Mouse (Mus musculus) small intestine, adult 2 months (tissue): ENCODE data around the gene Mybph.

Source experiments
- CTCF ChIP-seq: fragments of 200-500 bp; IDR thresholded peaks from 2 replicates; pipeline ENCODE4 v1.5.1; 2012; ENCODE audit warnings: low read depth, mild to moderate bottlenecking, control low read depth, inconsistent platforms, low read length, moderate library complexity, mixed read lengths; ENCODE audit not compliant: insufficient replicate concordance, insufficient read length; ENCODE audit errors: extremely low read depth
- POLR2A ChIP-seq: fragments of 200-500 bp; IDR thresholded peaks from 2 replicates; pipeline ENCODE4 v1.6.1; 2012; ENCODE audit warnings: low read depth, mild to moderate bottlenecking, control low read depth, inconsistent platforms, low read length, moderate library complexity

DNA sequence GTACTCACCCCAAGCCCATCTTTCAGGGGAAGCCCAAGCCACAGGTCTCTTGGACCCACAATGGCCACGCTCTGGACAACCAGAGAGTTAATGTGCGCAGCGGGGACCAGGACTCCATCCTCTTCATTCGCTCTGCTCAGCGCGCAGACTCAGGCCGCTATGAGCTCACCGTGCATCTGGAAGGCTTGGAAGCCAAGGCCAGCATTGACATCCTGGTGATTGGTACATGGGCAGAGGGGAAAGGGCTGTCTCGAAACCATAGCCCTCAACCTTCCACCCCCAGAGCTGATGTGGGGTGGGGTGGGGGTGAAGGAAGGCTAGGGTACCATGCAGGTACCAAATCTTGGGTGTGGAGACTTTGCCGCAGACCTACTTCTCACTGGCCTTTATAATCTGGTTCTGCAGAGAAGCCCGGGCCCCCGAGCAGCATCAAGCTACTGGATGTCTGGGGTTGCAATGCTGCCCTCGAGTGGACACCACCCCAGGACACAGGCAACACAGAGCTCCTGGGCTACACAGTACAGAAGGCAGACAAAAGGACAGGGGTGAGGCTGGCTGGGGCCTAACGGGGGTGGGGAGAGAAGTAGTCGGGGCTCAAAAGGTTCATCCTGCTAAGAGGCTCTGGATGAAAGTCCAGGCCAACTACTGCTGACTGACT is 4.2 kb downstream of the Mybph start:
- TF ChIP-seq POLR2A (no peak), CTCF (no peak)
